Mouse (Mus musculus) urinary bladder, postnatal 14 days (tissue): ENCODE data around the gene Mfge8.

ENCODE experiments used
- DNase-seq: peaks from one replicate; pipeline ENCODE4 v3.0.0; 2021; ENCODE audit warnings: low spot score

Mfge8 gene

DNA sequence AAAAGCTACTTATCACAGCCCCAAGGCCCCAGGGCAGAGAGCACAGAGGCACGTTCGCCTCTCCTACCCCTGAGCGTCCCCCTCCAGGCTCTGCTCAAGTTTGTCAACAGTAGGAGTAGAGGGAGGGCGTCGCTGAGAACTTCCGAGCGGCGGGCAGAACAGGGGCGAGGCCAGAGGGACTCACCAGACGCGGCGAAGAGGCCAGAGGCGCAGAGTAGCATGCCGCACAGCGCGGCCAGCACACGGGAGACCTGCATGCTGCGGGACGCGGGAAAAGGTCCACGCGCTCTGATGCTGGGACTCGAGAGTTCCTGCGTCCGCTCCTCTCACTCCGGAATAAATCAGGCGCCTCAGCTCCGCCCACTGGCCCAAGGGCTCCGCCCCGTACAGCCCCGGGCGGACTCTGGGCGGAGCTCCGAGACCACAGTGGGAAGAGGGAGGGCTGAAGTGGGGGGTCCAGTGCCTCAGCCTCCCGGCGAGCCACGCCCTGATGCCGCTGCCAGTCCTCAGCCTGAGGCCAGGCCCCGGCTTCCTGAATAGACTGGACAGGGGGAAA, at the start of gene Mfge8:
Gene Mfge8 (minus strand): TSS at position 350 of the 556 bp plus-strand sequence.
- peak; percentile 90 for DNase-seq

DNA sequence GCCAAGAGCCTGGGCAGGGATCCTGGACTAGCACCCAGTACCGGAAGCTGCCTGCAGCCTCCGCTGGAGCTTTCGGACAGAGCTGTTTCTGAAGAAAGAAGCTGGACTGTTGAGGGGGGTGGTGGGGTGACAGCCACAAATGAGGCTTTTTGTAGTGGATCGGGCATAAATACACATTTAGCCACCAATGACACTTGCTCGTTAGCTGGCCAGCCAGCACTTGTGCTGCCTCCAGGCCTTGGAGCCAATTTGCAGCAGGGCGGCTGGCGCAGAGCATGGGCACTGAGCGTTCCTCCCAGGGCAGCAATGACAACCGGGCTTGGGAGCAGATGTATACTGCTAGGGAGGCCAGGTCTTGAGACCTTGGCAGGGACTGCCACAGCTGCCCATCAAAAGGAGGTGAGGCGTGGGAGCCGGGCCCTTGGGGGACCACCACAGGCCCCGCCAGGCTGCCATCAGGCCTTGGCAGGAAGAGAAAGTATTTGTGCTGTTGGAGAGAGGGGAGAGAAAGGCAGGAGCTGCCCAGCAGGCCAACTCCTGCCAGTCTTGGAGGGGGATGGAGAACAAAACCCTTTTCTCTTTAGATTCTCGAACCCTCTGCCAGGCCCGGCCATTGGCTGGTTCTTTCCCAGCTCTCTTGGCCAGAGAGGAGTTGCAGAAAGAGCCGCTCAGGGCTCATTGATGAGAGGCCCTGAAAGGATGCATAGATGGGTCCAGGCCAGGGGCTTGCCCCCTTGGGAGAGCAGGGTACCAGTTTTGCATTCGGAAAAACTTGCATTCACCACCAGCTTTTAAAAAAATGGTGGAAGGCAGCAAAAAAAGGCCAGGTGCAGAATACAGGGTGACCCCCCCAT, 45.9 kb upstream of the Mfge8 start:
- DNase-seq, result no peak

DNA sequence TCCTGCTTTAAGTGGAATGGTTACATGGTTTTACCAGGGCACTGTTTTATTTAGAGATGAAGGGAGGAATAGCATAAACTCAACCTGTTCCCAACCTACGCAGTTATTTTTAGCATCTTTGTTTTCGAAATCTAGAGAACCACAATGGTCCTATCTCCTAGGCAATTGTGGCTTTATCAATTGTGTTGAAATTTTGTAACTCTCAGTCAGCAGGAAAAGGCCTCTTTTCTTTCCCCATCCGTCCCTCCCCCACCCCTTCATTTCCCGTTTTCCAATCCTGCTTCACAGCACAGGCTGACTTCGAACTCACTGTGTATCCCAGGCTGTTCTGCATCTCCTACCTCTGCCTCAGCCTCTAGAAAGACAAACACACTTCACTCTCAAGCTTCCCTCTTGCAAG, 45.1 kb upstream of the Mfge8 start:
- DNase-seq, result no peak

DNA sequence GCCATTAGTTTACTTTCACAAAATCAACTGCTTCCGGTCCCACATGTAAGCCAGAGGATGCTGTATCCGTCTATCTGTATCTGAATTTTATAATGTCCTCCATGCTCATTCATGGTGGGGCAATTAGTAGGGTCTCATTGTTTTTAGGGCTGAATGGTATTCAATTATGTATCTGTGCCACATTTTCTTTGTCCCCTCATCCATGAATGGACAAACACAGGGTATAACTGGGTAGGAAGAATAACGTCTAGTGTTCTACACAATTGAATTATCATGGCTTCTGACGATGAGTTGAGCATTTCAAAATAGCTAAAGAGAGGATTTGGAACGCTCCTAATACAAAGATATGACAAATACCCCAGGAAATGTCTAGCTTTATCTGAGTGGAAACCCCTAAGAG, 42.6 kb upstream of the Mfge8 start:
- DNase-seq, result no peak

DNA sequence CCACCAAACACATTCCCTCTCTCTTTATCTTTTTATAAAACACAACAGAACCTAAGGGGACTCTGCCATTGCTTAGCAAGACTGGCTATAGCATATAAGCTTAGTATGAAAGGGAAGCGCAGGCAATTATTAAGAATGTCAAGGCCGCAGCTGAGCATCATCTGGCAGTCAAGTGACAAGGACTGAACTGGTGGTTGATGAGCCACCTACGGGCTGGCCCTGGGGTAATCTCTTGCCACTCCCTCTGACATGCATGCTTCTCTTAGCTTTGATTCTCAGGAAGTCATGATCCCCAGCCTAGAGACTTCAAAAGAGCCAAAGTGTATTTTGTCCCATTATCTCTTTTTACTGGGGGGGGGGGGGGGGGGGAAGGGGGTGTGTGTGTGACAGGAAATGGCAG, 41.7 kb upstream of the Mfge8 start:
- no peak for DNase-seq

DNA sequence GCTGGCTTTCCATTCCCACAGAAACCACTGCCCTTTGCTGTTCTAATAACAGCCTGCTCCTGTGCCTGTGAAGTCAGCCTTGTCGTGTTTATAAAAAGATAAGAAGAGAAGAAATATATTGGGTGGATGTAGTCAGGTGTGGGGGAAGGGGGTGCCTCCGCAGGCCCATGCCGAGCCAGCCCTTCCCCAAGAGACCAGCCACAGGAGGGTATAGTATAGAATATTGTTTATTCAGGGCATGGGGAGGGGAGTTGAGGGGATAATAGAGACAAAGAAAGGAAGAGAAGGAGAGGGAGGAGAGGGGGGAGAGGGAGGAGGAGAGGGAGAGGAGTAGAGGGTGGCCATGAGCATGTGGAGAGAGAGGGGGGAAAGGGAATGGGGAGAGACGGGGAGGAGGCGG, 40.4 kb upstream of the Mfge8 start:
- DNase-seq, result no peak

DNA sequence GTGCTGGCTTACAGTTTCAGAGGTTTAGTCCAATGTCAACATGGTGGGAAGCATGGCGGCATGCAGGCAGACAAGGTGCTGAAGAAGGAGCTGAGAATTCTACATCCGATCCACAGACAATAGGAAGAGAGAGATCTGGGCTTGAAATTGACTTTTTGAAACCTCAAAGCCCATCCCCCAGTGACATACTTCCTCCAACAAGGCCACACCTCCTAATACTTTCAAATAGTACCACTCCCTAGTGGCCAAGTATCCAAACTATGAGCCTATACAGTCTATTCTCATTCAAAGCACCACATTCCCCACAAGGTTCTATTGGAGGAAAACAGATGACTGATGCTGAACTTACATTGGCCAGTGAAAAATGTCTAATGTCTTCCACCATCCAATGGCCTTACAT, 38.7 kb upstream of the Mfge8 start:
- no peak for DNase-seq

DNA sequence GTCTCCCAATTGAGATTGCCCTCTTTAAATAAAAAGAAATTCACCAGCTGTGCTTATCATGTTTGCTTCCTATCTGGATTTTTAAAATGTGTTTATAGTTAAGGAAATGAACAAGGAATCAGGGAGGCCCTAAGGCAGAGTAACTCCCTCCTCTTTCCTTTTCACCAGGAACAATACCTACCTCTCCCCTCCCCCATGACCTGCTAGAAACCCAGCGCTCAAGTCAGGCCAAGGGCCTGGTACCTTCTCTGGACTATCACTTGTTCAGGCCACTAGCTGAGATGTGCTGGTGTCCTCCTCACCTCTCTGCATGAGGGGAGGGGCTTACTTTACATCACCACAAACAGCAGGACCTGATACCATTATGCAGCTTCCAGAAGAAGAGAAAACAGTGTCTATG, 34.6 kb upstream of the Mfge8 start:
- no peak for DNase-seq

DNA sequence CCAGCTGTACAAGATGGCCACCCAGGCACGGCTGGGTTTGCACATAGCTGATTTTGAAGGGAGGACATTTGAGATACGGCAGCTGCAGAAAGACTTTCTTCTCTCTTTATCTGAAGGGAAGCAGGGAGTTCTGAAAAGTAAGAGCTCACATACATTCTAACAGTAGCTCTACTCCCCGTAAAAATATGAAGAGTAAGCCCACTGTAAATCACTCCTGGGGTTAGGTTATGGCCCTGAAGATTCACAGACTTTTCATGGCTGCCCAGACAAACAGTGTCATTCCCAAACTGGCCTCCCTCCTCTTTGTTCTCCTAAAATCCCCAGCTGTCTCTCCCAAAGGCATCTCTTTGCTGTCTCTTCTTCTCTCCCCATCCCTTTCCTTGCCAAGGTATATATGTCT, 24.9 kb upstream of the Mfge8 start:
- no peak for DNase-seq

DNA sequence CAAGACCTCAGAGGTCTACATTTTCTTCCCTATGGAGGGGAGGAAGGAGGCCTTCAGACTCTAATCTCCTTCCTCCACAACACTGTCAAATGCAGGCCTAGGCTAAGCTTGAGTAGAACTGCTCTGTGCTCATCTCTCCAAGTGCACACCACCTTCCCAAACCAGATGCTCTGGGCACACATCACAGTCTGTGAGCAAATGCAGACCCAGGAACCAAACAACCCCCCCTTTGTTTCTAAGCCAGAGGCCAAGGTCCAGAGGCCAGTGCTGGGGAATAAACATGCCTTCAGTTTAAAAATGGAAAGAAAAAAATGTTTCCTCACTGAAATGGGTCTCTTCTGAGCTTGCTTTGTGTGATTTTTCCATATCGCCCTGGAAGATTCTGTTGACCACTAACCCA, 22.9 kb upstream of the Mfge8 start:
- DNase-seq, result no peak

DNA sequence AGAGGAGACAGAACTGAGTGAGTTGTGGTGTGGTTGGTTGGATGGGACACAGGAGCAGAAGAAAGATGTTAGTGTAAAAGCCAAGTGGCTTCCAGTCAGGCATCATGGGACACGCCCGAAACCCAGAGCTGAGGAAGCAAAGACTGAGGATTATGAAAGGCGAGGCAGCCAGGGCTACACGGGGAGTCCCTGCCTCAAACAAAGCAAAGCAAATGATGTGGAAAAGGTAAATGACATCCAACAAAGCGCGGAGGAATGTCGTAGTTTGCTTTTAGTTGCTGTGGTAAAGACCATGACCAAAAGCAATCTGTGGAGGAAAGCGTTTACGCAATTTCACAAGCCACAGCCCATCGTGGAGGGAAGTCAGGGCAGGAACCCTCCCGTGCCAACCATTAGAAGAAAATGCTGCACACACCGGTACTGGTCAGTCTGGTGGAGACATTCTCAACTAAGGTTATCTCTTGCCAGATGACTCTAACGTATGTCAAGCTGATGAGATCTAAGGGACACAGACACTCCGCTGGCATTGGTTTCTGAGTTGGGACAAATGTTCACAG, 18.2 kb upstream of the Mfge8 start:
- no peak for DNase-seq

DNA sequence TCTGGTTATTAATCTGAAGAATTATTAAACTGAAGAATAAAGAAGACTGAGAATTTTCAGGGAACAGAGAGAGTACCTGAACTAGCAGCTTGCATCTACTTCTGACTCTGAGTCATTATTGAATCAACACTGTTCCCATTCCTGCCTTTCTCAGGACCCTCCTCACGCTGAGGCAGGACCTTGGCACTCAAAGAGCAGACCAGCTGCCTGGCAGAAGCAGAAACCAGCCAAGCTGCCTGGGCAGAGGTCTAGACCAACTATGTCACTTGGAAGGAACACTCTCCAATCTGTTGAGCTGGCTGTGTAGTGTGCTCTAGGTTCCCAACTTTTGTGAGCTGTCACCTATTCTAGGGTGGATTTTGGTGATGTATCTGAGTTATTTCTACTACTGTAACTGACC, 10.5 kb upstream of the Mfge8 start:
- DNase-seq, result no peak

DNA sequence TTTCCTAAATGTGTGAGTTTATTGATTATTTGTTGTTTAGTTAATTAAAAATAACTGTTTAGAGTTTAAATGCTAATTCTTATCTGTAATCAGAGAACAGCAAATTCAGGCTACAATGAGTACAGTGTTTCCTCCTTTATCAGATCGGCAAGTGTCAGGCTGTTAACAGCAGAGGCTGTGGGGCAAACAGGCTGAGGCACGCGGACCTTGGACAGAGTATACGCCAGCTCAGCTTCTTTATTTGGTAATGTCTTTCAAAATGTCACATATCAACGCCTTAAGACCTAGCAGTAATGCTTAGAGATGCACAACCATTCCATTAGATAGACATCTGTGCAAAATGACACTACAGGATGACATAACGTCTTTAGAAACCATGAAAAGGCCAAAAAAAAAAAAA, 662 bp upstream of the Mfge8 start:
- peak; percentile 26 for DNase-seq

DNA sequence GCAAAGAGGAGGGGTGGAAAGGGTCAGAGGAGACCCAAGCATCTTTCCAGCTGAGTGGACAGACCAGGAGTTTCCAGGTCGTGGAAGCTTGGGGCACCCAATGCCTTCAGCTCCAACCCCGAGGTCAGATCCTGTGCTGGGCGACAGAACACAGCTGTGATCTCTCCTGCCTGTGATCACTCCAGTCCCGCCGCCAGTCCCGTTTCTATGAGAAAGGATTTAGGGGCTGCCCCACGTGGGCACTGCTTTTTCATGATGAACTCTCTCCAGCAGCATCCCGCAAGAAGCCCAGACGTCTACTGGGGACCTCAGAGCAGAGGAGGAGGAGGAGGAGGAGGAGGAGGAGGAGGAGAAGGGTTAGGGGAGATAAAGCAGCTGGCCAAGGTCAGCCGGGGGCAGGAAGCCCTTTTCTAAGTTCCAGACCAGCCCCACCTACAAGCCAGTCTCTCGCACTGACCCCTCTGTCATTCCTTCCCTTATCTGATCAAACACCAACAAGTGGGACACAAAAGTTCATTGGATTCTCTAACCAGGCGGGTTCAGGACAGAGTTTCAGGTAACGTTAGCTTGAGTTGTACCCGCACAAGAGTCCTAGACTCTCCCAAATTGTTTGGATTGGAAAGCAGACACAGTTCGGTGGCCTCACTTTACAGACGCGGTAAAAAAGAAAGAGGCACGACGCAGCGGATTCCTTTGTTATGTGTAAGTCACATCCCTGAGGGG, 768 bp downstream of the Mfge8 start:
- DNase-seq, result no peak

DNA sequence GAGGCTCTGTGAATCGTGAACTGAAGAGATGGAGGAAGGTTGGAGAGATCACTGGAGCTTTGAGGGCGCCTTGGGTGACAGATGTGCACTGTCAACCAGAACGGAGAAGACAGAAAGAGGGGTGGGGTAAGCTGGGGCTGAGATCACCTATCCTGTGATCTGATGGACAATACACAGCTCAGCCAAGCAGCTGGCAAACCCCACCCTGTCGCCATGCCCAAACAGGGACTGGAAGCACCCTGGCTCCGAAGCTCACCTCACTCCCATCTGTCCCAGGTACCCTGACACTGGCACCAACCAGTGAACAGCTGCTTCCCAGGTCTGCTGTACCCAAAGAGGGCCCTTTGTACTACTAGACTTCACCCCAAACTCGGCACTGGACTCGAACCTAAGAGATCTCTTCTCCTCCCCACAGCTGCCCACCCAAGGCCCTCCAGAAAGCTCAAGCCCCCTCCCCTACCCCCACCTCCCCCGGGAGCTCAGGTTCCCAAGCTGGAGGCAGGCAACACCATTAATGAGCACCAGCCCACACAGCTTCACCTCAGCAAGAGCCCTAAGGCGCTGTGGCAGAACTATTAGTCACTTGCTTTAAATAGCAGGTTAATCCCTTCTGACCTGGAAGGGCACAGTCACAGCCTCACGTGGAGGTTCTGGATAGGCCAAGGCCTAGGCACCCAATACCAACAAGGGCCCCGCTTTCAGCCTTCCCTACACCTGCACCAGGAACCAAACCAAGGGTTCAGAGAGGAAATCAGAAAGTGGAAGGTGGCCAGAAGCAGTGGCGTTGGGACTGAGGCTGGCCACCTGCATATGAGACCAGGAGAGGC, 1.6 kb downstream of the Mfge8 start:
- no peak for DNase-seq

DNA sequence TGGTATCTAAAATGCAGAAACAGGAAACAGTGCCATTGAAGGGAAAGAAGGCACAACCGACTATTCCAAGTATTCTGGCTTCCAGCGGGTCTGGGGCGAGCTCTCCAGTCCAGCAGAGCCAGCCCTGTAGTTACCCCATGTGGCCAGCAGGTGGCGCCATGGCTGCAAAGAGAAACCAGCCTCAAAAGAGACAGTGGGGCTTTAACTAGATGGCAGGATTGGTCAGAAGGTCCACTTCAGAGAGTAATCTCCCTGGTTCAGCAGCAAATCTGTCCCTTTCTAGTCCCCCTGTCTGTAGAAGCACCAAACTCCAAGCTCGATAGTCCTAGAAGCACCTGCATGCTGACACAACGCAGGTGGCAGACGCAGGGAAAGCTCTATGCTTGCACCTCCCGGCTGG, 8.0 kb downstream of the Mfge8 start:
- peak; percentile 79 for DNase-seq

DNA sequence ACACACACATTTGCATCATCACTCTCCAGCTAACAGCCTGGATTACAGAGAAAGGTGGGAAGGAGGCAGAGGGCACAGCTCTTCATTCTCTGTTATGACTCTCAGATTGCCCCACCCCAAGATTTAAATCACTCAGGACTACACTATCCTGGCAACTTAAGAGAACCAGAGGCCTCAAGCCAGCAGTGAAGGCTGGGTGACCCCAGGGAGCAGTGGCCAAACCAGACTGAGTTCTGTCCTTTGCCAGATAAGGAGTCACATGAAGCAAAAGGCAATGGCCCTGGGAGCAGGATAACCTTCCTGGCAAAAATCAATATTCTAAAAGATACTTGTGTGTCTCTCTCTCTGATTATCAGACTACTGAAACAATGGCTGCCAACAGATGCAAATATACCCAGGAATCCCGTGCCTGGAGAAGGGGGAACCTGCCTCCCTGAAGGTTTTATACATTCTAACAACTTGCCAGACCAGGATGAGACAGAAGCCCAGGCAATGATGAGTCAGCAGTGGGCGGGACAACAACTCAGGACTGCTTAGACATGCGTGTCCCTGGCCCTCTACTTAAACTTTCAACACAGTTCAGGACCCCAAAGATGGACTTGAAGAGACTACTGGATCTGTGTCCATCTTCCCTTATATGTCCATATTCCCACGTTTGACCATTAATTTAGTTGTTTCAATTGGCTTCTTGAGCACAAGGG, 8.8 kb downstream of the Mfge8 start:
- no peak for DNase-seq

DNA sequence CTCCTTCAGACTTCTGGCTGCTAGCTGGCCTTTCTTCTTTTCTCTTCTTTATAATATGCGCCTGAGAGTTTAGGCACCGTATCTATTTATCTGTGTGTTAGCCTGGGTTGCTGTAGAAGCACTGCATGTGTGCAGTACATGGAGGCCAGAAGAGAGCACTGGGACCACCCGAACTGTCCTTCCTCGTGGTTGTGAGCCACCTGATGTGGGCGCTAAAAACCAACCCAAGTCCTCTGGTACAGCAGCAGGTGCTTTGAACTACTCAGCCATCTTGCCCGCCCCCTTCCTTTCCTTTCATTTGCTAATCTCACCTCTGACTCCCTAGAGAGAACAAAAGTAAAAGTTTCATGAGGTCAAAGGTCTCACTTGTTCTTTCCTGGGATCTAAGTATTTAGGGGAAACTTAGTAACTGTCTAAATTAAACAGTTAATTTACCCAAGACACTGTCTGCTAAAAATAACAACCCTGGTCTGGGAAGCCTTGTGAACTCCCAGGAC, 9.5 kb downstream of the Mfge8 start:
- no peak for DNase-seq

DNA sequence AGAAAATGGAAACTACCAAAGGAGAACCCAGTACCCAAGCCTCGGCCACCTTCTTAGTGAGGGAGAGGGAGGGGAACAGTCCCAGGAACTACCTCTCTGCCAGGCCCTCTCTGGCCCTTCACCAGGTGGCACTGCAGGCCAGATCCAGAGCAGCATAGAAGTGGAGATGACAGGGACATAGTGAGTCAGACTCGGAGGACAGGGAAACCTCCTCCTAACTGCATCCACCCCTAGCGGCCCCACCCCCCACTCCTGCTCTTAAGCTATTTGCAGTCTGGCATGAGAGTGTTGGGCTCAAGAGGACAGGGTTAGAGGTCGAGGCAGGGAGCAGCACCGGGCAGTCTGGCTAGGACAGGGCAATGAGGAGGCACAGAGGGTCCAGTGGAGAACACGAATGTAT, 15.5 kb downstream of the Mfge8 start:
- no peak for DNase-seq

DNA sequence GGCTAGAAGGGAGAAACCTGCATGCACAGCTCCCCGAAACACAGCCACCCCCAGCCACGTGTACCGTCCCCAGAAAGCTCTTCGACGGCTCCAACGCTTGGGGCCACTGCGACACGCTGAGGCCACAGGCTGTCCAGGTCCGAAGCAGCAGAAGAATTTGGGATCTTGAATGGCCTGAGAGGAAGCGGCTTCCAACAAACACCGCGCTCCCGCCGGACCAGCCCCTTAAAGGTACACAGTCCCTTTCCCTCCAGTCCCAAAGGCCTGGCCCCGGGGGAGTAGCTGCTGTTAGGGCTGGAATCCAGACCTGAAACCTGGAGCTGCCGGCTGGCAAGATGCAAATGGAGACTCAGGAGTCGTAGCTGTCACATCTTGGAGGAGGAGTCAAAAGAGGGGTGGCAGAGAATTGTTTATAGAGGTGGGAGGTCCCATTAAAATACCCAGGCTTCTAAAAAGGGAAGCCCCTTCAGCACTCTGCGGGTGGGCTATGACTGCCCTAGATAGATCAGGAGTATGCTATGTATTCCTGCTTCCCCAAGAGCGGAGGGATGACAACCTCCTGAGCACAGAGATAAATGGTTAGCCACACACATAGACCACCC, 17.9 kb downstream of the Mfge8 start, which contains the start of gene Hapln3:
Gene Hapln3 (minus strand): TSS at position 176 of the 602 bp plus-strand sequence.
- DNase-seq, result peak; percentile 12

DNA sequence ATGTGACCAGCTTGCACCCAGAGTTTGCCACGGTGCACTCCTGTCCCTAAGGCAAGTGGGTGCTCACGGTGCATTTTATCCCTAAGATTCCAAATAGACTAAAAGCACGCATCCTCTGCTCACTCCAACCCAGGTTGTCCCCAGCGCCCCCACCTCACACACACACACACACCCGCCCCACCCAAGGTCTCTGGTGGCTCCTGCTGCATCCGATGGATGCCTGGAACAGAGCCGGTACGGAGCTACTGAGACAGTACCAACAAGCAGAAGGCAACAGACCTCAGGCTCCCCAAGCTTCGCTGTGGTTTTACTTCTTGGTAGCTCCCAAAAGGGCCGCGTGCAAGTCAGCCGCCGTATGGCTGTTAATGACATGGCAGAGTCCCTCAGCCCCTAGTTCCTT, 18.5 kb downstream of the Mfge8 start:
- DNase-seq, result no peak
